Mouse (Mus musculus) urinary bladder, postnatal 36 days (tissue): ENCODE measurements around the gene Hpn.

ENCODE experiments used
- DNase-seq, 2 experiments: peaks; one replicate each; pipeline ENCODE4 v3.0.0; 2022; ENCODE audit warnings: low spot score in 2 of 2, mixed read lengths in 1 of 2

The Hpn gene

GRCm38 (mm10) chr7:31081106-31081505, 34.0 kb downstream of the Hpn start:
- no peak for DNase-seq

DNA sequence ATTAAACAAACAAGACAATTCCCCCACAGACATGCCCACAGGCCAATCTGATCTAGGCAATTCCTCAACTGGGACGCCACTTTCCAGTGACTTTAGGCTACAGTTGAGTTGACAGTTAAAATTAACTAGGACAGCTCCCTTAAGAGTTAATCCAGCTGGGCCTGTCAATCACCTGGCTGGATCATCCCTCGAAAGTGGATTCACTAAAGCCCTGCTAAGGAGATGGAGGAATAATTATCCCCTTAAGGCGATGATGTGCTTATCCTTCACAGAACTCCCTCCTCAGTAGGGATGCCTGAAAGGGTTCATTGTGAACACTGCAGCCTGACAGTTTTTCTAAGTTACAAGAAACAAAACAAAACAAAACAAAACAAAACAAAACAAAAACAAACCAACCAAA, 34.5 kb downstream of the Hpn start:
- DNase-seq, result no peak

- no peak for DNase-seq
These were observed 35.4 kb downstream of the Hpn start for GRCm38 (mm10) chr7:31079670-31080069.

DNA sequence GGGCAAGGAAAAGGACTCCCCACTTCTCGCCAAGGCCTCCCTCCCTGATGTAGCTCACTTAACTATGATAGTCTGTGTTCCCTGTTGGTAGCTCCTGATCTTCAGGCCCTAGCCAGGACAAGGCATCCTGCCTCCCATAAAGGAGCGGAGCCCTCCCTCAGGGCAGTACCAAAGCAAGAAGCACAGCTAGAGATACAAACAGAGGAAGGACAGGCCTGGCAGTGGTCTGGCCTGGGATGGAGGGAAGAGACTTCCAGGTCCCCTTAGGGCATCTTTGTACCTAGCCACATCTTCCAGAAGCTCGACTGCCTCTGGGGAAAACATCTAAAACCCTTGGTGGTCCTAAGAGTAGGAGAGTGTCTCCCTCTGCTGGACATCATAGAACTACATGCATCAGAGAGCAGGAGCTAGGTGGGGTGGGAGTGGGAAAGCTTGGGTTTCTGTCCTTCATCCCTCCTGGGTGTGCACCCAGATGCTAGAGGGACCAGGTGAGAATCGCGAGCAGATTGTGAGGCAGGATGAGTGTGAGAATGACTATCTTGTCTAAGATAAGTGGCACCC, 37.1 kb downstream of the Hpn start:
- DNase-seq, result peak in 1 of 2 experiments; percentile 43

- DNase-seq, result no peak
These were observed 37.6 kb downstream of the Hpn start for GRCm38 (mm10) chr7:31077470-31077869.

GRCm38 (mm10) chr7:31076492-31076891, 38.6 kb downstream of the Hpn start, which contains the start of gene Fxyd3:
Gene Fxyd3 (minus strand): TSS chr7:31076704.
- DNase-seq, result peak; percentile 74 to 77

- DNase-seq, result no peak
These were observed 40.4 kb downstream of the Hpn start for GRCm38 (mm10) chr7:31074713-31075069.

DNA sequence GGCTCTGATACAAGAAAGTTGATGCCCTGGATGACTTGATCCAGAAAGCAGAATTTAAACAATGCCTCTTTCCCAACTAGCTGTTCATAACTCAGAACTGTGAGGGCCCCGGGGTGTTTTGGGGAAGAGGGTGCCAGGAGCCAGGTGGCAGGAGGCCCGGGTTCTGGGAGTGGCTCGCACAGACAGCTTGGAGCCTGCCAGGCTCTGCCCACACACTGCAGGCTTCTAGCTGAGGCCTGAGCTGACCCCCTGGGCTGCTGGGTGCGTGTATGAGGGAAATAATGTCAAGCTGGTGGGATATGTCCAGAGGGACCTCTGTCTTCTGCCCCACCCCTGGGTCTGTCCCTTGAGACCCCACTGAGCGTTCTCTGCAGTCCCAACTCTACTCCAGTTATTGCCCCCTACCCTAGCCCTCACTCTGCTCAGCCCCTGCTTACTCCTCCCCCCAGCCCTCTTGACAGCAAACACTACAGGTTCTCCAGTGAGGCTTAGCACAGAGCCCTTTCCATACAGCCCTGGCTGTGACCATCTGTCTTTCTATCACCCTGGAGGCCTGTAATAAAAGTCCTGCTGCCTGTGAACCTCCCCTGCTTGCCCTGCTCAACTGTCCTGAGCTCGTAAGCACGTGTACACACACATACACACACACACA, 40.9 kb downstream of the Hpn start:
- DNase-seq, result peak in 1 of 2 experiments; percentile 61

GRCm38 (mm10) chr7:31073546-31073945, 41.5 kb downstream of the Hpn start:
- no peak for DNase-seq

GRCm38 (mm10) chr7:31072326-31072725, 42.8 kb downstream of the Hpn start:
- DNase-seq, result no peak

GRCm38 (mm10) chr7:31070324-31070723, 44.8 kb downstream of the Hpn start:
- DNase-seq, result no peak

GRCm38 (mm10) chr7:31069491-31069890, 45.6 kb downstream of the Hpn start:
- DNase-seq, result no peak

DNA sequence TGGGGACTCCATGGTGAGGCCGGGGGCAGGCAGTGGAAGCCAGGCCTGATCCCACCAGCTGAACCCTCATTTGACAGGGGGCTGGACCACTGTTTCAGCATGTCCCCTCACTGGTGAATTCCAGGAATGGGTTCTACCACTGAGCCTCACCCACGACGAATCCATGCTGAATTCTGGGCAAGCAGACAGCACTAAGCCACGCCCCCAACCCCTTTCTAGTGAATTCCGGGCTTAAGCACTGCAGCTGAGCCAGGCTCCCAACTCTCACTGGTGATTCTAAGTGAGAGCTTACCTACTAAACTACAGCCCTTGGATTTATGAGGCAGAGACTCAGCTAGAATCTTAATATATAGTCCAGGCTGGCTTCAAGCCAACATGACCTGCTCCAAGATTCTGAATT, 47.3 kb downstream of the Hpn start:
- DNase-seq, result no peak

DNA sequence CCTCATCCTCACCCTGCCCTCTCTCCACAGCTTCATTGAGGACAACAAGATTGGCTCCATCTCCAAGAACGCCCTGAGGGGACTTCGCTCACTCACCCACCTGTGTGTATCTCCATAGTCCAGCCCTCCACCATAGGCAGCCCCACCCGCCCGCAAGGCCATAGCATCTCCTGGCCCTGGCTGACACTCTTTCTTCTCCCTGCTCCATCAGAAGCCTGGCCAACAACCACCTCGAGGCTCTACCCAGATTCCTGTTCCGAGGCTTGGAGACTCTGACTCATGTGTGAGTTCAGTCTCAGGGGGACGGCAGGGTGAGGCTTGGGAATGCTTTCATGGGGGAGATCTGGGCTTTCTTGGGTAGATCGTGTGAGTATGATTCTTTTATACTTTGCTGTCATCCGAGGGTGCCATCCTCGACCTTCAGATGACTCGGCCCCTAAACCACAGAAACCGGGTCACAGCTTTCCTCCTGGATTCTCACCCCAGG, 52.0 kb downstream of the Hpn start:
- DNase-seq, result no peak

GRCm38 (mm10) chr7:31060621-31061010, 54.5 kb downstream of the Hpn start:
- DNase-seq, result no peak

DNA sequence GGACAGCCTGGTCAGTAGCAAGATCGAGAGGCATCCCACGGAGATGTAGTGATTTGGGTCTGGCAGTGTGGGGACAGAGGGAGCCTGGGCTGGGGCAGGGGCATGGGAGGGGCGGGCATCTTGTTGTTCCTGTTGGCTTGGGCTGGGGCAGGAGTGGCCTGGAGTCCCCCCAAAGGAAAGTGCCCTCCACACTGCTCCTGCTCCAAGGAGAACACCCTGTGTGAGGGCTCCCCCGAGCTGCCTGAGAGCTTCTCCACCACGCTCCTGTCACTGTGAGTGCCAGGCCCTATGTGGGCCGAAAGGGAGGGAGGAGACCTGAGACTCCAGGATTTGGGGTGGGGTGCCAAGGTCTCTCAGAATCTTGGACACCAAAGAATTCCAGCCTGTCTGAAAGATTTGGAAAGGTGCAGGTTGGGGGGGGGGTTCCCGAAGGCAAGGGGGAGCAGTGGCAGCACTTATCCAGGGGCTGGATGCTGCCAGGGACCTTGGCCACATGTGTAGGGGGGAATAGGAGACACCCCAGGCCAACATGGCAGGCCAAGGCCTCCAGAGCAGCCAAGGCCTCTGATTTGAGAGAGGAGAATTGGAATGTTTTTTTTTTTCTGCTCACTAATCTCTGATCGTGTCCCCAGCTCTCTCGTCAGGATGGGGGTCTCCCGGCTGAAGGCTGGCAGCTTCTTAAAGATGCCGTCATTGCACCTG, 55.0 kb downstream of the Hpn start:
- no peak for DNase-seq

DNA sequence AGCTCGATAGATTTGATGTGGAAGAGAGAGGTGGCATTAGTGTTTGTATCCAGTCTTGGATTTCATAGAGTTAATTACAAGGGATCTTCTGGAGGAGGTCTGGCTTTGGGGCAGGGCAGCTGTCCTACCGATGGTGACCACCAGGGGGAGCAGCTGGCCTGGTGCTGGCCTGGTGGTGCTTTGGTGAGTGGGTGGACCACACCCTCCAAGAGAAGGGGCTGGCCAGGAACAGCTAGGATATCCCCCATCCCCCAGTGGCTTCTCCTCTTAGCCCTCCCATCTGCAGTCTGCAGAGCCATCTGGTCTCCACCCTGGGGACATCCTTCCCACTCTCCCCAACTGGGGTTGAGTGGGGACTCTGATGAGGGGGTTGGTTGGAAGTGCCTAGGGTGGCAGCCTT, 56.0 kb downstream of the Hpn start, which contains the start of gene Lgi4:
TSS of gene Lgi4 (plus strand) at position 235 of the 400 bp plus-strand sequence.
- peak; percentile 86 to 90 for DNase-seq

GRCm38 (mm10) chr7:31058211-31058610, 56.9 kb downstream of the Hpn start:
- no peak for DNase-seq

- DNase-seq, result no peak
These were observed 57.4 kb downstream of the Hpn start for GRCm38 (mm10) chr7:31057730-31058129.

DNA sequence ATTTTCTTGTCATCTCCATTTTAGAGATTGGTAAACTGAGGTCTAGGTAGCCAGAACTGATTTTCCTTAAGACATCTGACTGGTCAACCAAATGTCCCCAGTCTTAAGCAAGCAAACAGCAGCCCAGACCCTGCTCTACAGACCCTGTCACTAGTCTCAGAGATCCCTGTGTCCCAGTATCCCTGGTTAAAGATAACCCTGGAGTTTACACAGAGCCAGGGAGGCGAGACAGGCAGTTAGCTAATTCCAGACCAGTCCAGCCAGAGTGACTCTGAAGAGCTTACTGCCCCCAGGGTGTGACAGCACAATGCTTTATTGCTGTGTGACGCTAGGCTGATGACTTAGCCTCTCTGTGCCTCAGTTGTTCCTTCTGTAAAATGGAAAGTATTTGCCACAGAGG, 58.0 kb downstream of the Hpn start, which contains the start of gene Fxyd1:
TSS of gene Fxyd1 (minus strand) at position 129 of the 400 bp plus-strand sequence.
- DNase-seq, result no peak

DNA sequence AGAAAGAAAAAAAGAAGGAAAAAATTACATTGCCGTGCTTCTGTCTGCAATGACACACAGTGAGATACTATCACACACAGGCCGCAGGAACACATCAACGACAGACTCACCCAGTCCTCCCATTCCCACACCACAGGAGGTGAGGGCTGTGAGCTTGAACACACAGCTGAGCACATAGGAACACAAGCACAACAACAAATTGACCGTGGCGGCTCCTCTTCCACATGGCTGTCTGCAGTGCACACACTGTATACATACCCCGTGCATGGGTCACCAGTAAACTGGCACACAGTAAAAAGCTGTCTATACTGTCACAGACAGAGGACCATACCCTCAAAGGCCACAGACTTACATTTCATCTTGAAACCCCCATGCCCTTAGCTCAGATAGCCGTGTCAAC, 58.6 kb downstream of the Hpn start:
- DNase-seq, result no peak

- DNase-seq, result no peak
These were observed 59.2 kb downstream of the Hpn start for GRCm38 (mm10) chr7:31055883-31056282.

DNA sequence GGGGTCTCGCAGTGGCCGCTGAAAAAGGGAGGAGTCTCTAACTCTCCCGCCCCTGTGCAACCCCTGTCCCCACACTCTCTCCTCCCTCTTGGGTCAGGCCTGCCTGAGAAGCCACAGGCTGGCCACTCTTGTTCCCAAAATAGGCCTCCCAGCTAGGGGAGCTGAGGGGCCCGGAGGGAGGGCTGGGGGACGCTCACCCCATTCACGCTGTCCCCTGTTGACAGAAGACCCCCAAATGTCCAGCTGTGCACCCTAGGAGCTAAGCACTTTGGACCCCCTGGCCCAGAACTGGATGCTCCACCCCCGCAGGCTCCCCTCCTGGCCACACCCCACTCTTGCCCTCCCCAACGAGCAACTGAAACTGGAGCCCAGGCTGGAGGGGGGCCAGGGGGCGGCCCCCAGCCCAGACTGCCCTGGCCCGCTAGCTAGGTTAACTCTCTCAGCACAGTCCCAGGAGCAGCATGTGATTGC, 59.7 kb downstream of the Hpn start:
- peak; percentile 78 to 89 for DNase-seq
